Mouse (Mus musculus): ENCODE data around the gene Diaph2.

GRCm38 (mm10) chrX:130265707-130266106 is 516.2 kb downstream of the Diaph2 start:
- no peak for TF ChIP-seq CTCF (IDR thresholded peaks at IDR 0.05; ENCODE audit: control insufficient read depth, insufficient read depth, insufficient read length)
- no peak for TF ChIP-seq MAX (IDR thresholded peaks at IDR 0.05)
- no peak for TF ChIP-seq USF1 (IDR thresholded peaks at IDR 0.05; ENCODE audit: low read depth)
